Mouse (Mus musculus): Measurements from ENCODE around the gene Psmb2. TPM values are rescaled to one million over a fixed set of nuclear protein-coding genes. Genes with fewer than 3 reads are reported as not detected.

Gene Psmb2
- polyA plus RNA-seq, 1 experiment from 2014 or later, result 503 TPM

DNA sequence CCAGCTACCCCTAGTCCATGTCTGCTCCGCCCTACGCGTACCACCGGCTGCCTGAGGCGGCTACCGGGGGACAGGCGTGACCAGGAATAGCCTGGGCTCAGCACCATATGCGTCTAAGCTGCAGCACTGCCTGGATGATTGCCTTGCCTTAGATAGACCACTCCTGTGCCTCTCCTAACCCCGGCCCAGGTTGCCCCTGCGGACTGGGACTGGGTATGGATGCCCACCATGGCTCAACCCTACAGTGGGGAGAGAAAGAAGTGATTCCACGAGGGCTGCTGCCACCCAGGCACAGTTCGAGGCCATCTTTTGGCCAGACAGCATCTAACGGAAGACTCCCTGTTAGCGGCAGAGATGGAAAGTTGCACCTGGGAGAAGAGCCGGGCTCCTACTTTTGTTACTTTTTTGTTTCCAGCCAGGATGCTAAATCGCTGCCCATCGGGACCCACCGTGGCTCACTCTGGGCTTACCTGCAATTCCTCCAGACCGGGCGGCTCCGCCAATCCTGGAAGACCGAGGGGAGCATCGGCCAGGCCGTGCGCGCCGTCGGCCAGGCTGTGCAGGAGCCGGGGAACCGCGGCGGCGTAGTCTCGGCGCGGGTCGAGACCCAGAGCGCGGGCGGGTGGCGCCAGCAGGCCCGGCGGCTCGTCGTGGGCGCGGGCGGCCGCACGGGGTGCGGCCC, 57.4 kb downstream of the Psmb2 start:
- DNase-seq (ENCODE audit: low spot score) (no peak), ATAC-seq (replicated peaks; ENCODE audit: low FRiP score) (no peak)
- H3K9me3 ChIP-seq (ENCODE audit: control insufficient read depth, low read length), result no peaks in the 10 kb centered on the region
- no peaks in the 10 kb centered on the region for H3K36me3 ChIP-seq (ENCODE audit: control insufficient read depth, insufficient read depth, low read length)
- peaks cover 96% of the 10 kb centered on the region for H3K27me3 ChIP-seq (ENCODE audit: control insufficient read depth, insufficient read depth, low read length)
- H3K27ac ChIP-seq (ENCODE audit: low read depth, low read length), result no peak overlapping the region
- peaks cover 8% of the 10 kb centered on the region for H3K4me1 ChIP-seq (replicated peaks; ENCODE audit: control insufficient read depth, insufficient read depth, low read length)
- H3K9ac ChIP-seq (ENCODE audit: low read length), result no peak overlapping the region
- peak overlapping the region; percentile 15 for H3K4me3 ChIP-seq (ENCODE audit: low read depth, low read length)
- peak overlapping the region; percentile 24; the same call in 1 of the 2 replicates for H3K4me2 ChIP-seq (ENCODE audit: low read depth, low read length, severe bottlenecking)
- WGBS, result 4% methylated on average over 51 of the region's 51 CpGs

DNA sequence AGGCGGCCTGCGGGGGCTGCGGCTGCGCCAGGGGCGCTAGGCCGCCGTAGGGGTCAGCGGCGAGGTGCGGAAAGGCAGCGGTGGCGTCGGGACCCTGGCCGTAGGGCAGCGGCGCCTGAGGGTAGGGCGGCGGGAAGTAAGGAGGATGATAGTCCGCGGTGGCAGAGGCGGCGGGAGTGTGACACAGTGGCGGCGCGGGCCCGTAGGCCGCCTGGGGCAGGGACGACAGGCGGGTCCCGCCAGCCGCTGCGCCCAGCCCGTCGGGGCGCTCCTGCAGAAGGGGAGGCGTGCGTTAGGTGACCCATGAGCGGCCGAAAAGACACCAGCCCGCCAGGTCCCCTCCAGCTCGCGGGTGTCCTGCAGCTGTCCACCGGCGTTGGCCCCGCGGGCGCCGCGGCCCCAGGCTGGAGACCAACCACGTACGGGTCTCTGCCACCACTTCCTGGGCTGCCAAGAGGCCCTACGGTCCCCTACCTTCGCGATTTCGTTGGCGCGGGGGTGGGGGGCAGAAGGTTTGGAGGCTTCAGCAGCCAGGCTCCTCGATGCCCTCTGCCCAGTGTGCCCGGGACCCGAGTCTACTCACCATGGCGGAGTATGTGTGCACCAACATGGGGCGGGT, 58.1 kb downstream of the Psmb2 start:
- 3% methylated on average over 57 of the region's 62 CpGs for WGBS
- no peak overlapping the region for H3K9ac ChIP-seq (ENCODE audit: low read length)
- peak overlapping the region; percentile 15 for H3K4me3 ChIP-seq (ENCODE audit: low read depth, low read length)
- ATAC-seq (replicated peaks; ENCODE audit: low FRiP score), result no peak; the same call in 1 of the 2 replicates
- peak overlapping the region; percentile 40; the same call in 1 of the 2 replicates for H3K4me2 ChIP-seq (ENCODE audit: low read depth, low read length, severe bottlenecking)
- peaks cover 89% of the 10 kb centered on the region for H3K27me3 ChIP-seq (ENCODE audit: control insufficient read depth, insufficient read depth, low read length)
- no peaks in the 10 kb centered on the region for H3K36me3 ChIP-seq (ENCODE audit: control insufficient read depth, insufficient read depth, low read length)
- DNase-seq (ENCODE audit: low spot score), result peak; percentile 63
- peaks cover 8% of the 10 kb centered on the region for H3K4me1 ChIP-seq (replicated peaks; ENCODE audit: control insufficient read depth, insufficient read depth, low read length)
- H3K9me3 ChIP-seq (ENCODE audit: control insufficient read depth, low read length), result no peaks in the 10 kb centered on the region
- H3K27ac ChIP-seq (ENCODE audit: low read depth, low read length), result no peak overlapping the region

DNA sequence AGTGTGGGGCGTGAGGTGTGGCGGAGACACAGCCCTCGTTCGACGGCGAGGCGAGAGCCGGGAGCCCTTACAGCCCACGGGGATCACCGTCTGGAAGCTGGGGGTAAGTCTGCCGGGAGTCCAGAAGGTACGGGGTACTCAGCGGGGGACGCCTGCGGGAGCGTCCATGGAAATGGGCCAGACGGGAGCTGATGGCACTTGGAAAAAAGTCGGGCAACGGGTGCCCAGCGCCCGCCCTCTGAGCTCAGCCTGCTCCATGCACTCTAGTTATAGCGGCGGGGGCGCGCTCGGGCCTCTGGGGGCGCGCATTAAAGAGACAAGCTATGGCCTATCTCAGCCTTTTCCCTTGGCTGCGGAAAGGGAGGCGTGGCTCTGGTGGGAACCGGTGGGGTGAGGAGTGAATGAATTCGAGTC, 58.6 kb downstream of the Psmb2 start, which contains the start of gene Tfap2e:
Gene Tfap2e (minus strand): TSS at position 240 of the 414 bp plus-strand sequence.
- peak within 1 kb of the TSS; percentile 40 for H3K4me2 ChIP-seq (ENCODE audit: low read depth, low read length, severe bottlenecking)
- H3K4me3 ChIP-seq (ENCODE audit: low read depth, low read length), result peak within 1 kb of the TSS; percentile 15
- no peak within 1 kb of the TSS for H3K27ac ChIP-seq (ENCODE audit: low read depth, low read length)
- peaks cover 84% of the 10 kb centered on the region for H3K27me3 ChIP-seq (ENCODE audit: control insufficient read depth, insufficient read depth, low read length)
- WGBS, result under 1% methylated on average over 32 of the region's 32 CpGs
- peaks cover 8% of the 10 kb centered on the region for H3K4me1 ChIP-seq (replicated peaks; ENCODE audit: control insufficient read depth, insufficient read depth, low read length)
- DNase-seq (ENCODE audit: low spot score), result peak; percentile 78
- H3K36me3 ChIP-seq (ENCODE audit: control insufficient read depth, insufficient read depth, low read length), result no peaks in the 10 kb centered on the region
- H3K9me3 ChIP-seq (ENCODE audit: control insufficient read depth, low read length), result no peaks in the 10 kb centered on the region
- peak; percentile 30; the same call in 1 of the 2 replicates for ATAC-seq (replicated peaks; ENCODE audit: low FRiP score)
- H3K9ac ChIP-seq (ENCODE audit: low read length), result no peak within 1 kb of the TSS

DNA sequence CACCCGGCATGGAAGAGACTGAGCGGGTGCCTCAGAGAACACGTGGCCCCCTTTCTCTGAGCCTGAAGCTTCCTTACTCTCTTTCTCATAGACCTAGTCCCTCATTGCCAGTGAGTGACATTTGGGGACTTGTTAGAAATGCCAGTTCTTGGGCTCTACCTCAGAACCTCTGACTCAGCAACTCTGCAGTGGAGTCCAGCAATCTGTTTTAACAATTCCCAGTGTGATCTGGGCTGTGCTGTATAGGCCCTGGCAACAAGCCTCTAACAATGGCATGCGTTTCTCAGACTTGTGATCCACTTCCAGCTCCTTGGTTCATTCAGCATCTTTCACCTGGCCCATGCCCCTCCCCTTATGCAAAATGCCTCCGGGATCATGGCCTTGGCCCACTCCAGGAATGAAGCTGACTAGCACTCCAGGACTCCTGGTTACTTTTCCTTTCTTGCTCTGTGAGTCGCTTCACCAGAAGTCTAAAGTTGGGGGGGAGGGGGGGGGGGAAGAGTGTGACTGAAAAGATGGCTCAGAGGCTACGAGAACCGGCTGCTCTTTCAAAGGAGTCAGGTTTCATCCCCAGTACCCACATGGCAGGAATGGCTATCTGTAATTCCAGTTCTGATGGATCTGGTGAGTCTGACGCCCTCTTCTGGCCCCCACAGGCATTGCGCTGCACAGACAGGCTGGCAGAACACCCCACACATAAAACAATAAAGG, 62.7 kb downstream of the Psmb2 start:
- WGBS, result 11% methylated on average over 10 of the region's 10 CpGs
- peak; percentile 71 for DNase-seq (ENCODE audit: low spot score)
- ATAC-seq (replicated peaks; ENCODE audit: low FRiP score), result no peak; the same call in 1 of the 2 replicates
- no peak overlapping the region for H3K4me2 ChIP-seq (ENCODE audit: low read depth, low read length, severe bottlenecking)
- no peaks in the 10 kb centered on the region; the same call in 1 of the 2 replicates for H3K36me3 ChIP-seq (ENCODE audit: control insufficient read depth, insufficient read depth, low read length)
- H3K9ac ChIP-seq (ENCODE audit: low read length), result no peak overlapping the region
- no peak overlapping the region for H3K27ac ChIP-seq (ENCODE audit: low read depth, low read length)
- H3K9me3 ChIP-seq (ENCODE audit: control insufficient read depth, low read length), result no peaks in the 10 kb centered on the region
- peaks cover 46% of the 10 kb centered on the region for H3K27me3 ChIP-seq (ENCODE audit: control insufficient read depth, insufficient read depth, low read length)
- no peak overlapping the region for H3K4me3 ChIP-seq (ENCODE audit: low read depth, low read length)
- H3K4me1 ChIP-seq (replicated peaks; ENCODE audit: control insufficient read depth, insufficient read depth, low read length), result peaks cover 13% of the 10 kb centered on the region

DNA sequence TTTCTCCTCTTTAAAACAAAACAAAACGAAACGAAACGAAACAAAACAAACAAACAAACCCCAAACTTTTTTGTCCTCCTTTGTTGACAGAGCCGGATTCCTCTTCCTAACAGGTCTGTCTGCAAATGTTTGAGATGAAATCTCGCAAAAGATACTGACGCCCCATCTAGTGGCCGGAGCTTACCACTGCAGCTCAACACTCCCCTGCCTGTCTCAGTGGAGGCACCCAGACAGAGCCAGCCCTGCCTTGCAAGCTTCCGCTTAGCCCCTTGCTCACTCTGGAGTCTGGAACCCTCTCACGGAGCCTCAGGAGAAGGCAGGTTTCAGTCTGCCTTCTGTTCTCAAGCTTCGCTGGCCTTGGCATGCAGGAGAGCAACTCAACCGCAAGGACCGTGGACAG, 64.0 kb downstream of the Psmb2 start:
- Histone ChIP-seq H3K9ac (ENCODE audit: low read length) (peak overlapping the region; percentile 23; the same call in 1 of the 2 replicates), H3K9me3 (ENCODE audit: control insufficient read depth, low read length) (no peaks in the 10 kb centered on the region), H3K4me2 (ENCODE audit: low read depth, low read length, severe bottlenecking) (no peak overlapping the region), H3K4me1 (replicated peaks; ENCODE audit: control insufficient read depth, insufficient read depth, low read length) (0 out of 2 replicates have a peak, but pooled peaks cover 5% of the 10 kb centered on the region), H3K36me3 (ENCODE audit: control insufficient read depth, insufficient read depth, low read length) (no peaks in the 10 kb centered on the region; the same call in 1 of the 2 replicates), H3K27ac (ENCODE audit: low read depth, low read length) (no peak overlapping the region), H3K4me3 (ENCODE audit: low read depth, low read length) (no peak overlapping the region), H3K27me3 (ENCODE audit: control insufficient read depth, insufficient read depth, low read length) (peaks cover 33% of the 10 kb centered on the region)
- WGBS, result 6% methylated on average over 12 of the region's 12 CpGs
- peak; percentile 90 for DNase-seq (ENCODE audit: low spot score)
- 0 out of 2 replicates have a peak, but pooled peaks have one; percentile 37 for ATAC-seq (replicated peaks; ENCODE audit: low FRiP score)

DNA sequence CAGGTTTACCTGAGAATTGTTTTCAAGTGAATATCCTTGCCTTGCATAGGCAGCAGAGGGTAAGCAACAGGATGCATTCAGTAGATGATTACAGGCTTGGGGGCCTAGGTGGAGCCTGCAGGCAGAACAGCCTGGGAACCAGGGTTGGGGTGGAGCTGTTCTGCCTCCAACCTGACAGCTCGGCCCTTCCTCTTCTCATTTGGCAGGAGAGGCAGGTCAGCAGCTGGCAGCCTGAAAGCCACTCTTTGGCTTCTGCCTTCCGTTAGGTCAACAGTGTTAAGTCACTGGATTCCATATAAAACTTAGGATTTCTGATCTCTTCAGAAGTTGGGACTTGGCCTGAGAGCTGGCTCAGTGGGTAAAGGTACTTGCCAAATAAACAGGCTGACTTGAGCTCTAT, 65.5 kb downstream of the Psmb2 start:
- H3K27me3 ChIP-seq (ENCODE audit: control insufficient read depth, insufficient read depth, low read length), result peaks cover 18% of the 10 kb centered on the region
- H3K4me1 ChIP-seq (replicated peaks; ENCODE audit: control insufficient read depth, insufficient read depth, low read length), result 0 out of 2 replicates have a peak, but pooled peaks cover 5% of the 10 kb centered on the region
- H3K36me3 ChIP-seq (ENCODE audit: control insufficient read depth, insufficient read depth, low read length), result no peaks in the 10 kb centered on the region; the same call in 1 of the 2 replicates
- no peak overlapping the region for H3K4me2 ChIP-seq (ENCODE audit: low read depth, low read length, severe bottlenecking)
- H3K27ac ChIP-seq (ENCODE audit: low read depth, low read length), result no peak overlapping the region
- H3K9ac ChIP-seq (ENCODE audit: low read length), result no peak overlapping the region
- ATAC-seq (replicated peaks; ENCODE audit: low FRiP score), result no peak
- 61% methylated on average over 2 of the region's 2 CpGs for WGBS
- no peak overlapping the region for H3K4me3 ChIP-seq (ENCODE audit: low read depth, low read length)
- DNase-seq (ENCODE audit: low spot score), result peak; percentile 38
- no peaks in the 10 kb centered on the region for H3K9me3 ChIP-seq (ENCODE audit: control insufficient read depth, low read length)

DNA sequence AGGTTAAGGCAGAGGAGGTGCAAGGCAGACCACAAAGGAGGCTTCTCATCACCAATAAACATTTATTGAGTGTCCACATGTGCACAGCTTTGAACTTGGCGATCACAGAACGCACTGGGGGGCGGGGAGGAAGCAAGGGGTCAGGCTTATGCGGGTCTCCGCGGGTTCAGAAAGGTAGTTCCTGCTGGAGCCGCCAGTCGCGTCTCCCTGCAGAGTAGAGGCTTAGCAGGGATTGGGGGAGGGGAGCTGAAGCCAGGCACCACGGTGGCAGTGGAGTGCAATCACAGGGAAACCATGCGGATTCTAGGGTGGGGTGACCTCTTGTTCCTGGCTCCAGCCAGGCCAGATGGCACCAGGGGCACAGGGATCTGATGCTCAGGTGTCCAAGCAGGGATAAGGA, 66.3 kb downstream of the Psmb2 start:
- Histone ChIP-seq H3K4me3 (ENCODE audit: low read depth, low read length) (no peak overlapping the region), H3K36me3 (ENCODE audit: control insufficient read depth, insufficient read depth, low read length) (no peaks in the 10 kb centered on the region; the same call in 1 of the 2 replicates), H3K27me3 (ENCODE audit: control insufficient read depth, insufficient read depth, low read length) (peaks cover 11% of the 10 kb centered on the region; the same call in 1 of the 2 replicates), H3K9me3 (ENCODE audit: control insufficient read depth, low read length) (no peaks in the 10 kb centered on the region), H3K9ac (ENCODE audit: low read length) (no peak overlapping the region), H3K27ac (ENCODE audit: low read depth, low read length) (no peak overlapping the region), H3K4me1 (replicated peaks; ENCODE audit: control insufficient read depth, insufficient read depth, low read length) (0 out of 2 replicates have a peak, but pooled peaks cover 5% of the 10 kb centered on the region), H3K4me2 (ENCODE audit: low read depth, low read length, severe bottlenecking) (no peak overlapping the region)
- ATAC-seq (replicated peaks; ENCODE audit: low FRiP score), result no peak
- 6% methylated on average over 11 of the region's 11 CpGs for WGBS
- peak; percentile 55 for DNase-seq (ENCODE audit: low spot score)

DNA sequence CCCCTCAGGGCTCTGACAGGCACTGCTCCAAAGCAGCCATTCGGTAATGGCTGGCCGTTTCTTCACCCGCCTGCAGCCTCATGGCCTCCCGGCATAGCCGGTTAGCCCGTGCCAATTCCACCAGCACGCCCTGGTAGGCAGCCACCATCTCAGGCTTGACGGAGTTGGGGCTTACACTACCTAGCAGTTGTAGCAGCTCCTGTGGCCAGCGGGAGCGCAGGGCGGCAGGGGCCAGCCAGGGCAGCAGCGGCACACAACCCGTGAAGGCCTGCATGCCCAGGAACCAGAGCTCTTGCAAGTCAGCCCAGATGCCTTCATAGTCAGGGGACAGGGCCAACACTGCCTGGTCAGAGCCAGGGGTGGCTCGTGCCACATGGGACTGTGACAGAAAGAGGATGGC, 67.4 kb downstream of the Psmb2 start:
- no peak for ATAC-seq (replicated peaks; ENCODE audit: low FRiP score)
- H3K4me1 ChIP-seq (replicated peaks; ENCODE audit: control insufficient read depth, insufficient read depth, low read length), result 0 out of 2 replicates have a peak, but pooled peaks cover 5% of the 10 kb centered on the region
- 90% methylated on average over 14 of the region's 14 CpGs for WGBS

More for the DNA sequence above, 67.4 kb downstream of the Psmb2 start:
- no peak overlapping the region for H3K27ac ChIP-seq (ENCODE audit: low read depth, low read length)
- H3K27me3 ChIP-seq (ENCODE audit: control insufficient read depth, insufficient read depth, low read length), result peaks cover 2% of the 10 kb centered on the region; the same call in 1 of the 2 replicates
- no peak overlapping the region for H3K9ac ChIP-seq (ENCODE audit: low read length)
- DNase-seq (ENCODE audit: low spot score), result peak; percentile 52
- no peaks in the 10 kb centered on the region; the same call in 1 of the 2 replicates for H3K36me3 ChIP-seq (ENCODE audit: control insufficient read depth, insufficient read depth, low read length)
- no peaks in the 10 kb centered on the region for H3K9me3 ChIP-seq (ENCODE audit: control insufficient read depth, low read length)
- H3K4me2 ChIP-seq (ENCODE audit: low read depth, low read length, severe bottlenecking), result no peak overlapping the region
- no peak overlapping the region for H3K4me3 ChIP-seq (ENCODE audit: low read depth, low read length)
